In genomic region chrX:73639901-73640469, GRCm38 (mm10) we compare ENCODE assay signal across 9 mouse cellular contexts. TPM values are rescaled to one million over a fixed set of nuclear protein-coding genes. Genes with fewer than 3 reads are reported as not detected.
A peak's percentile ranks its signal among the peaks of the same experiment; 100 is the strongest.
DNase-seq lines count a peak whose midpoint lies in the region.
"Had no signal": no experiment of that assay in that cellular context is flagged by ENCODE, and none has a peak within 500 bp of the region (broad histone marks: within the 10 kb centered on the region; RNA-seq: fewer than 3 reads in every experiment).

No protein-coding gene starts in this region.

- H3K4me1 ChIP-seq in heart, embryonic 10.5 days, result peaks cover 19% of the 10 kb centered on the region
- H3K4me1 ChIP-seq in hindbrain, embryonic 10.5 days (replicated peaks), result peaks cover 23% of the 10 kb centered on the region
- peaks cover 22% of the 10 kb centered on the region for H3K4me1 ChIP-seq in midbrain, embryonic 10.5 days

- H3K9me3 ChIP-seq in heart, embryonic 10.5 days, result no peaks in the 10 kb centered on the region
- 0 out of 2 replicates have a peak, but pooled peaks cover 5% of the 10 kb centered on the region for H3K9me3 ChIP-seq in hindbrain, embryonic 10.5 days
- no peaks in the 10 kb centered on the region for H3K9me3 ChIP-seq in midbrain, embryonic 10.5 days (replicated peaks)

- peak; percentile 74 for DNase-seq in heart, embryonic 10.5 days (ENCODE audit: low spot score)
- no peak for DNase-seq in heart, postnatal 10 days
- DNase-seq in ZHBTc4 (ENCODE audit: low read depth, low spot score), result peak; percentile 48
- peak; percentile 34 for DNase-seq in hindbrain, embryonic 10.5 days (ENCODE audit: low spot score)
- DNase-seq in midbrain, embryonic 10.5 days (ENCODE audit: low spot score), result peak; percentile 33
- no peak for DNase-seq in gastrocnemius, postnatal 14 days
- no peak for DNase-seq in ovary, adult 18-20 months (ENCODE audit: low spot score)
- DNase-seq in urinary bladder, postnatal 25 days (ENCODE audit: low spot score), result no peak

- intact Hi-C loops in heart, postnatal 10 days (cut with DNase I), result no loop called here
- intact Hi-C loops in gastrocnemius, postnatal 14 days (cut with DNase I; ENCODE audit: low total_unique reads), result no loop called here

- H3K4me3 ChIP-seq in heart, embryonic 10.5 days, result peak overlapping the region; percentile 57
- H3K4me3 ChIP-seq in hindbrain, embryonic 10.5 days, result peak overlapping the region; percentile 51
- peak overlapping the region; percentile 51 for H3K4me3 ChIP-seq in midbrain, embryonic 10.5 days

- H3K27me3 ChIP-seq in heart, embryonic 10.5 days (ENCODE audit: insufficient read depth, poor library complexity, severe bottlenecking), result peaks cover 75% of the 10 kb centered on the region
- H3K27me3 ChIP-seq in hindbrain, embryonic 10.5 days (ENCODE audit: insufficient read depth, poor library complexity, severe bottlenecking), result peaks cover 85% of the 10 kb centered on the region
- H3K27me3 ChIP-seq in midbrain, embryonic 10.5 days (ENCODE audit: low read depth, poor library complexity, severe bottlenecking), result peaks cover 100% of the 10 kb centered on the region
- H3K27me3 ChIP-seq: CH12.LX had no signal

- H3K36me3 ChIP-seq in heart, embryonic 10.5 days, result no peaks in the 10 kb centered on the region; the same call in 1 of the 2 replicates
- H3K36me3 ChIP-seq in hindbrain, embryonic 10.5 days, result no peaks in the 10 kb centered on the region
- no peaks in the 10 kb centered on the region for H3K36me3 ChIP-seq in midbrain, embryonic 10.5 days

- peak overlapping the region; percentile 81 for H3K27ac ChIP-seq in heart, embryonic 10.5 days
- peak overlapping the region; percentile 67 for H3K27ac ChIP-seq in hindbrain, embryonic 10.5 days
- peak overlapping the region; percentile 60; the same call in 1 of the 2 replicates for H3K27ac ChIP-seq in midbrain, embryonic 10.5 days (replicated peaks)

- WGBS in heart, embryonic 10.5 days, result 18% methylated on average over 40 of the region's 41 CpGs
- 15% methylated on average over 41 of the region's 41 CpGs for WGBS in hindbrain, embryonic 10.5 days
- 22% methylated on average over 41 of the region's 41 CpGs for WGBS in midbrain, embryonic 10.5 days

RNA-seq across cellular contexts. Expression of gene Dusp9, which starts 0.8 kb away (rescaled TPM):
- 26.1 and 65.3 TPM in 2 replicates for polyA plus RNA-seq in heart, embryonic 10.5 days (2016; fragmentation: Nextera tagmentation; extraction: Ambion mirVana)
- under 1 TPM in 1 of 2 experiments, not detected in 1; 0.14 TPM for total RNA-seq in heart, postnatal 10 days (2021)
- 32.9 and 49.2 TPM in 2 replicates for polyA plus RNA-seq in hindbrain, embryonic 10.5 days (2016; fragmentation: Nextera tagmentation; extraction: Ambion mirVana)
- polyA plus RNA-seq in midbrain, embryonic 10.5 days (2016; fragmentation: Nextera tagmentation; extraction: Ambion mirVana), result 16.6 and 32.4 TPM in 2 replicates
- total RNA-seq in gastrocnemius, postnatal 14 days (2021), result not detected

RNA-seq across cellular contexts. Expression of gene Pnck, which starts 19.9 kb away (rescaled TPM):
- 7.3 and 8.0 TPM in 2 replicates for polyA plus RNA-seq in heart, embryonic 10.5 days (2016; fragmentation: Nextera tagmentation; extraction: Ambion mirVana)
- total RNA-seq in heart, postnatal 10 days (2021), result 1 to 10 TPM; 8.0 to 8.4 TPM
- polyA plus RNA-seq in hindbrain, embryonic 10.5 days (2016; fragmentation: Nextera tagmentation; extraction: Ambion mirVana), result 7.6 and 12.9 TPM in 2 replicates
- polyA plus RNA-seq in midbrain, embryonic 10.5 days (2016; fragmentation: Nextera tagmentation; extraction: Ambion mirVana), result 7.0 and 12.6 TPM in 2 replicates
- 10 to 100 TPM; 15.4 to 16.3 TPM for total RNA-seq in gastrocnemius, postnatal 14 days (2021)
- total RNA-seq: CH12.LX had no signal

RNA-seq across cellular contexts. Expression of gene Slc6a8, which starts 33.0 kb away (rescaled TPM):
- 5.8 and 6.2 TPM in 2 replicates for polyA plus RNA-seq in heart, embryonic 10.5 days (2016; fragmentation: Nextera tagmentation; extraction: Ambion mirVana)
- 100 to 1,000 TPM; 112 to 126 TPM for total RNA-seq in heart, postnatal 10 days (2021)
- 5.0 and 5.6 TPM in 2 replicates for polyA plus RNA-seq in hindbrain, embryonic 10.5 days (2016; fragmentation: Nextera tagmentation; extraction: Ambion mirVana)
- 4.1 and 4.6 TPM in 2 replicates for polyA plus RNA-seq in midbrain, embryonic 10.5 days (2016; fragmentation: Nextera tagmentation; extraction: Ambion mirVana)
- total RNA-seq in gastrocnemius, postnatal 14 days (2021), result 10 to 100 TPM; 55.5 to 58.5 TPM

Comparison
In these comparisons a context has a peak if more than half of its experiments do, and no peak if none do; other contexts are left out.
1. DNase-seq: peak in heart, embryonic 10.5 days (single experiment), ZHBTc4 (single experiment), hindbrain, embryonic 10.5 days (single experiment) and midbrain, embryonic 10.5 days (single experiment); none in heart, postnatal 10 days (0 of 2), gastrocnemius, postnatal 14 days (single experiment), ovary, adult 18-20 months (single experiment) and urinary bladder, postnatal 25 days (single experiment).
2. Peak in every context shown above with its lines, with median percentiles within 50 percentile points of each other: H3K27ac ChIP-seq and H3K4me3 ChIP-seq.